Mouse (Mus musculus): ENCODE data around the gene Aqp3. TPM values are rescaled to one million over a fixed set of nuclear protein-coding genes. Genes with fewer than 3 reads are reported as not detected.

The Aqp3 gene
- polyA plus RNA-seq, 1 experiment from 2014 or later: 1.3 TPM

GRCm38 (mm10) chr4:41063894-41064673 lies 33.9 kb downstream of the Aqp3 start:
- no peaks in the 10 kb centered on the region for H3K9me3 ChIP-seq (ENCODE audit: control insufficient read depth, low read length)
- H3K9ac ChIP-seq (ENCODE audit: low read depth, low read length): no peak overlapping the region
- H3K27me3 ChIP-seq (ENCODE audit: control insufficient read depth, insufficient read depth, low read length): no peaks in the 10 kb centered on the region
- no peak for ATAC-seq (ENCODE audit: low FRiP score)
- no peak overlapping the region for H3K4me3 ChIP-seq (ENCODE audit: low read depth, low read length)
- H3K4me2 ChIP-seq (replicated peaks; ENCODE audit: low read depth, low read length): no peak overlapping the region
- no peaks in the 10 kb centered on the region for H3K36me3 ChIP-seq (ENCODE audit: control insufficient read depth, insufficient read depth, low read length)
- WGBS: 23% methylated on average over 16 of the region's 16 CpGs
- no peak overlapping the region for H3K27ac ChIP-seq (ENCODE audit: low read depth, low read length)
- no peaks in the 10 kb centered on the region for H3K4me1 ChIP-seq (replicated peaks; ENCODE audit: control insufficient read depth, insufficient read depth, low read length)
- peak; percentile 45 for DNase-seq (ENCODE audit: low spot score)

GRCm38 (mm10) chr4:41063351-41063750 lies 34.6 kb downstream of the Aqp3 start:
- Histone ChIP-seq H3K27ac (ENCODE audit: low read depth, low read length) (no peak overlapping the region), H3K4me1 (replicated peaks; ENCODE audit: control insufficient read depth, insufficient read depth, low read length) (no peaks in the 10 kb centered on the region), H3K36me3 (ENCODE audit: control insufficient read depth, insufficient read depth, low read length) (no peaks in the 10 kb centered on the region), H3K9me3 (ENCODE audit: control insufficient read depth, low read length) (no peaks in the 10 kb centered on the region), H3K4me3 (ENCODE audit: low read depth, low read length) (no peak overlapping the region), H3K4me2 (replicated peaks; ENCODE audit: low read depth, low read length) (no peak overlapping the region), H3K9ac (ENCODE audit: low read depth, low read length) (no peak overlapping the region), H3K27me3 (ENCODE audit: control insufficient read depth, insufficient read depth, low read length) (no peaks in the 10 kb centered on the region)
- no peak for DNase-seq (ENCODE audit: low spot score)
- no peak for ATAC-seq (ENCODE audit: low FRiP score)
- WGBS: 70% methylated on average over 3 of the region's 3 CpGs

DNA sequence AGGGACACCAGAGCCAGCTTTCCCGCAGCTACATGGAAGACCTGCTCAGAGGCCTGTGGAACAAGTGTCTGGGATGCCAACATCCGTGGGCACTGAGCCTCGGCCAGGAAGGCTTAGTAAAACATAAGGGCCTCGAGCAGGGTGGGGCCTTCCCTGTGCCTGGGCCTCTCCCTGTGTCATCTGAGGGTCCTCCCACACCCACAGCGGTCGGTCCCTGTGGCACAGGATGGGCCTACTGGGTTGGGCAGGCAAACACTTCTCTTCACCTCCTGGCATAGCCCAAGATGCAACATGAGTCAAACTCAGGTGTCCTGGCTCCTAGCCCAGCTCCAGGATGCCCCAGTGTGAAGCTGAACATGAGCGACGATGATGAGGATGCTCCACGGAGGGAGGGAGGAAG lies 40.6 kb downstream of the Aqp3 start:
- Histone ChIP-seq H3K4me3 (ENCODE audit: low read depth, low read length) (no peak overlapping the region), H3K27ac (ENCODE audit: low read depth, low read length) (no peak overlapping the region), H3K4me1 (replicated peaks; ENCODE audit: control insufficient read depth, insufficient read depth, low read length) (no peaks in the 10 kb centered on the region), H3K27me3 (ENCODE audit: control insufficient read depth, insufficient read depth, low read length) (no peaks in the 10 kb centered on the region), H3K36me3 (ENCODE audit: control insufficient read depth, insufficient read depth, low read length) (no peaks in the 10 kb centered on the region), H3K4me2 (replicated peaks; ENCODE audit: low read depth, low read length) (no peak overlapping the region), H3K9ac (ENCODE audit: low read depth, low read length) (no peak overlapping the region), H3K9me3 (ENCODE audit: control insufficient read depth, low read length) (no peaks in the 10 kb centered on the region)
- 73% methylated on average over 6 of the region's 9 CpGs for WGBS
- ATAC-seq (ENCODE audit: low FRiP score) (no peak), DNase-seq (ENCODE audit: low spot score) (no peak)

DNA sequence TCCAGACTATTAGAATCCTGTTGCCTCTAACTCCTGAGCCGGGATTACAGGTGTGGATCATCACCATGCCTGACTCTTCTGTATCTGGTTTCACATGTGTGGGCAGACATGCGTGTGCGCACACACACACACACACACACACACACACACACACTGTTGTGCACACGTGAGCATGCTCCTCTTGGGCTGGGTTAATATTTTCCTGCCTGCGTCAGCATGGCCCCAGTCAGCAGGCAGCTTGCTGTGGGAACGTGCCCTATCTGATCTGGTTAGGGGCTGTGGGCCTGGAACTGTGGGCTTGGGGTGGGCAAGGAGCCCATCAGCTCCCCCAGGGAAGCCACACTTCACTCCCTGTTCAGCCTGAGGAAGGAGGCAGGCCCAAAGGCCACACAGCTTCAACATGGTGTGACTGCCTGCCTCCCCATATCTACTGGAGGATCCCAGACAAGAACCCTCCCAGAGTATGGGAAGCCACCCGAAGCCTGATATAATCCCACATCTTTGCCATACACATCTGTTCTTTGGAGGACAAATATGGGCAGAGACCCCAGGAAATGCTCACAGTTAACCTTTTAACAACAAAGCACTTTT lies 41.1 kb downstream of the Aqp3 start:
- DNase-seq (ENCODE audit: low spot score) (no peak), ATAC-seq (ENCODE audit: low FRiP score) (no peak)
- Histone ChIP-seq H3K4me2 (replicated peaks; ENCODE audit: low read depth, low read length) (no peak overlapping the region), H3K27ac (ENCODE audit: low read depth, low read length) (no peak overlapping the region), H3K4me3 (ENCODE audit: low read depth, low read length) (no peak overlapping the region), H3K9me3 (ENCODE audit: control insufficient read depth, low read length) (no peaks in the 10 kb centered on the region), H3K9ac (ENCODE audit: low read depth, low read length) (no peak overlapping the region), H3K27me3 (ENCODE audit: control insufficient read depth, insufficient read depth, low read length) (no peaks in the 10 kb centered on the region), H3K4me1 (replicated peaks; ENCODE audit: control insufficient read depth, insufficient read depth, low read length) (no peaks in the 10 kb centered on the region), H3K36me3 (ENCODE audit: control insufficient read depth, insufficient read depth, low read length) (no peaks in the 10 kb centered on the region)
- WGBS: 69% methylated on average over 7 of the region's 7 CpGs

GRCm38 (mm10) chr4:41056253-41056652 lies 41.7 kb downstream of the Aqp3 start:
- Histone ChIP-seq H3K36me3 (ENCODE audit: control insufficient read depth, insufficient read depth, low read length) (no peaks in the 10 kb centered on the region), H3K9ac (ENCODE audit: low read depth, low read length) (no peak overlapping the region), H3K27ac (ENCODE audit: low read depth, low read length) (no peak overlapping the region), H3K4me2 (replicated peaks; ENCODE audit: low read depth, low read length) (no peak overlapping the region), H3K4me3 (ENCODE audit: low read depth, low read length) (no peak overlapping the region), H3K9me3 (ENCODE audit: control insufficient read depth, low read length) (no peaks in the 10 kb centered on the region), H3K4me1 (replicated peaks; ENCODE audit: control insufficient read depth, insufficient read depth, low read length) (no peaks in the 10 kb centered on the region), H3K27me3 (ENCODE audit: control insufficient read depth, insufficient read depth, low read length) (no peaks in the 10 kb centered on the region)
- no peak for DNase-seq (ENCODE audit: low spot score)
- no peak for ATAC-seq (ENCODE audit: low FRiP score)
- 20% methylated on average over 1 of the region's 1 CpGs for WGBS

GRCm38 (mm10) chr4:41055111-41055510 lies 42.9 kb downstream of the Aqp3 start:
- H3K9me3 ChIP-seq (ENCODE audit: control insufficient read depth, low read length): no peaks in the 10 kb centered on the region
- no peak for ATAC-seq (ENCODE audit: low FRiP score)

GRCm38 (mm10) chr4:41051781-41052180 lies 46.2 kb downstream of the Aqp3 start:
- no peaks in the 10 kb centered on the region for H3K9me3 ChIP-seq (ENCODE audit: control insufficient read depth, low read length)
- no peak overlapping the region for H3K27ac ChIP-seq (ENCODE audit: low read depth, low read length)
- no peaks in the 10 kb centered on the region for H3K27me3 ChIP-seq (ENCODE audit: control insufficient read depth, insufficient read depth, low read length)
- H3K4me1 ChIP-seq (replicated peaks; ENCODE audit: control insufficient read depth, insufficient read depth, low read length): 0 out of 2 replicates have a peak, but pooled peaks cover 2% of the 10 kb centered on the region
- no peak for ATAC-seq (ENCODE audit: low FRiP score)
- no peak overlapping the region for H3K9ac ChIP-seq (ENCODE audit: low read depth, low read length)
- 74% methylated on average over 7 of the region's 7 CpGs for whole genome bisulfite sequencing
- no peak for DNase-seq (ENCODE audit: low spot score)
- no peak overlapping the region for H3K4me3 ChIP-seq (ENCODE audit: low read depth, low read length)
- H3K36me3 ChIP-seq (ENCODE audit: control insufficient read depth, insufficient read depth, low read length): no peaks in the 10 kb centered on the region
- H3K4me2 ChIP-seq (replicated peaks; ENCODE audit: low read depth, low read length): no peak overlapping the region

More at GRCm38 (mm10) chr4:41055111-41055510, 42.9 kb downstream of the Aqp3 start:
- no peak for DNase-seq (ENCODE audit: low spot score)
- no peaks in the 10 kb centered on the region for H3K36me3 ChIP-seq (ENCODE audit: control insufficient read depth, insufficient read depth, low read length)
- H3K4me2 ChIP-seq (replicated peaks; ENCODE audit: low read depth, low read length): no peak overlapping the region
- H3K27ac ChIP-seq (ENCODE audit: low read depth, low read length): no peak overlapping the region
- H3K27me3 ChIP-seq (ENCODE audit: control insufficient read depth, insufficient read depth, low read length): no peaks in the 10 kb centered on the region
- H3K4me1 ChIP-seq (replicated peaks; ENCODE audit: control insufficient read depth, insufficient read depth, low read length): 0 out of 2 replicates have a peak, but pooled peaks cover 2% of the 10 kb centered on the region
- no peak overlapping the region for H3K9ac ChIP-seq (ENCODE audit: low read depth, low read length)
- H3K4me3 ChIP-seq (ENCODE audit: low read depth, low read length): no peak overlapping the region
- WGBS: 82% methylated on average over 13 of the region's 13 CpGs

- 0 out of 2 replicates have a peak overlapping the region, but pooled peaks have one; percentile 44 for H3K9ac ChIP-seq (ENCODE audit: low read depth, low read length)
- peak; percentile 67; the same call in 1 of the 2 replicates for ATAC-seq (ENCODE audit: low FRiP score)
- no peak overlapping the region; the same call in 1 of the 2 replicates for H3K4me3 ChIP-seq (ENCODE audit: low read depth, low read length)
- 40% methylated on average over 16 of the region's 16 CpGs for WGBS
- H3K9me3 ChIP-seq (ENCODE audit: control insufficient read depth, low read length): no peaks in the 10 kb centered on the region
- H3K36me3 ChIP-seq (ENCODE audit: control insufficient read depth, insufficient read depth, low read length): no peaks in the 10 kb centered on the region
- H3K27me3 ChIP-seq (ENCODE audit: control insufficient read depth, insufficient read depth, low read length): no peaks in the 10 kb centered on the region
- 0 out of 2 replicates have a peak, but pooled peaks cover 2% of the 10 kb centered on the region for H3K4me1 ChIP-seq (replicated peaks; ENCODE audit: control insufficient read depth, insufficient read depth, low read length)
- H3K4me2 ChIP-seq (replicated peaks; ENCODE audit: low read depth, low read length): peak overlapping the region; percentile 35
- peak; percentile 95 for DNase-seq (ENCODE audit: low spot score)
- H3K27ac ChIP-seq (ENCODE audit: low read depth, low read length): no peak overlapping the region
Measured at GRCm38 (mm10) chr4:41050726-41051675, 47.0 kb downstream of the Aqp3 start.

Data from hindbrain, embryonic 11.5 days (tissue).